In genomic region chr4:56809050-56809449, GRCm38 (mm10) we compare ENCODE assay signal across 25 mouse cellular contexts.
"Had no signal": no experiment of that assay in that cellular context is flagged by ENCODE, and none has a peak within 500 bp of the region (broad histone marks: within the 10 kb centered on the region; RNA-seq: fewer than 3 reads in every experiment).

No protein-coding gene starts in this region.

- H3K4me3 ChIP-seq: gastrocnemius, adult 2 months; heart, embryonic 10.5 days; heart, embryonic 12.5 days; hindbrain, embryonic 10.5 days; hindbrain, embryonic 12.5 days; intestine, embryonic 15.5 days; limb, embryonic 13.5 days; limb, embryonic 15.5 days had no signal

- DNase-seq: gastrocnemius, adult 2 months; gastrocnemius, postnatal 10 days; gastrocnemius, postnatal 25 days; heart, adult 18-20 months; heart, postnatal 10 days; heart, postnatal 4 days; kidney, adult 18-20 months; kidney, adult 8-10 months; kidney, postnatal 14 days; kidney, postnatal 36 days; layer of hippocampus, adult 9-11 months; layer of hippocampus, postnatal 36 days; left cerebral cortex, postnatal 4 days had no signal

- ATAC-seq: hindbrain, embryonic 16.5 days; inflammation-experienced regulatory T-cells, adult 6 months; intestine, embryonic 15.5 days; intestine, postnatal 0 days had no signal

- H3K27ac ChIP-seq: gastrocnemius, adult 2 months; heart, embryonic 10.5 days; hindbrain, embryonic 10.5 days; hindbrain, embryonic 12.5 days; hindbrain, embryonic 14.5 days; intestine, embryonic 15.5 days; kidney, postnatal 0 days; limb, embryonic 13.5 days; limb, embryonic 15.5 days had no signal

- H3K27me3 ChIP-seq: heart, embryonic 12.5 days; hindbrain, embryonic 12.5 days; intestine, embryonic 15.5 days; limb, embryonic 13.5 days; limb, embryonic 15.5 days had no signal

- H3K4me2 ChIP-seq: heart, embryonic 12.5 days; hindbrain, embryonic 12.5 days; hindbrain, embryonic 14.5 days; intestine, embryonic 15.5 days; limb, embryonic 13.5 days; limb, embryonic 15.5 days had no signal

- H3K9ac ChIP-seq: heart, embryonic 12.5 days; hindbrain, embryonic 12.5 days; hindbrain, embryonic 14.5 days; intestine, embryonic 15.5 days; limb, embryonic 13.5 days; limb, embryonic 15.5 days had no signal

- H3K4me1 ChIP-seq: hindbrain, embryonic 12.5 days; intestine, embryonic 15.5 days; limb, embryonic 13.5 days; limb, embryonic 15.5 days had no signal

- H3K9me3 ChIP-seq: heart, embryonic 10.5 days; heart, embryonic 12.5 days; hindbrain, embryonic 10.5 days; hindbrain, embryonic 12.5 days; intestine, embryonic 15.5 days; limb, embryonic 13.5 days; limb, embryonic 15.5 days had no signal
